Mouse (Mus musculus) brain, adult 10 weeks (tissue): Measurements from ENCODE around the gene Fem1b. TPM values are rescaled to one million over a fixed set of nuclear protein-coding genes. Genes with fewer than 3 reads are reported as not detected.

Experiments
- polyA plus RNA-seq: library from polyadenylated mRNA; stranded (reverse); fragments of 350-450 nt; fragmentation: Illumina TruSeq; extraction: RNeasy Lipid Tissue Mini Kit (QIAGEN cat#74804); gene quantifications from one replicate; pipeline ENCODE4 v1.2.3, GENCODE M21; 2015; ENCODE audit warnings: low read depth, low replicate concordance

Fem1b gene
- 61.1 TPM for polyA plus RNA-seq

DNA sequence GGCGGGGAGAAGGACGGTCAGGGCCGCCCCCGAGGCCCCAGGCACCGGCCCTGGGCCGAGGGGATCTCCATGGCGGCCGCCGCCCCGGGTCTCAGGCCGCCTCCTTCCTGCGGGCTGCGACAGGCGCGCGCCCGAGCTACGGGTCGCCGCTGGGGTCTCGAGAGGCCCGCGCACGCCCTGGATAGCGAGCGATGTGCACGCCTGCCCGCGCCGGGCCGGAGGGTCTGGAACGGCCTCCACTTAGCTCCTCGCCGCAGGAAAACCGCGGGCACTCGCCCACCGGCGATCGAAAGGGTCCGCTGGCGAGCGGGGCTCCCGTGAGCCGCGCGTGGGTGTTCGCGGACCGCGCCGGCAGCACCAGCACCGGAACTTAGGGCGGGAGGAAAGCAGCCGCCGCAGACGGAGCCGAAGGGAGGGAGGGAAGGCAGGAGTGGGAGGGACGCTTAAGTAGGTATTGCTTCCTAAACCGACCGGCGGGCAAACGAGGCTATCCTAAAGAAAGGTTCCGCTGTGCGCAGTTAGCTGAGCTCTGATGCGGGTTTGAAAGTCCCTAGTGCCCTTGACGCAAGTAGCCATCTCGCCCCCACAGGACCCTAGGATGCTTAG is at the start of gene Fem1b:
Gene Fem1b, minus strand, starts transcription at position 419 of the 606 bp plus-strand sequence.

GRCm38 (mm10) chr9:62857719-62858261 is 46.1 kb upstream of the Fem1b start, which contains the start of gene Calml4:
Gene Calml4, plus strand, starts transcription at chr9:62858080.

GRCm38 (mm10) chr9:62838506-62839171 is 26.9 kb upstream of the Fem1b start, which contains the start of gene Cln6:
Gene Cln6, plus strand, starts transcription at chr9:62838785.

Other genes starting within 250 kb of the Fem1b start
- 0.73 TPM for gene Itga11, start 134.1 kb downstream of the Fem1b start, polyA plus RNA-seq
- 9.4 TPM for gene Cln6, start 26.9 kb upstream of the Fem1b start, polyA plus RNA-seq
- 14.7 TPM for gene Calml4, start 46.1 kb upstream of the Fem1b start, polyA plus RNA-seq
- gene Pias1, start 176.0 kb upstream of the Fem1b start, polyA plus RNA-seq = 33.9 TPM